Mouse (Mus musculus): ENCODE data around the gene Bcl9.

The Bcl9 gene

GRCm38 (mm10) chr3:97297553-97298432 is at the start of gene Bcl9:
TSS of gene Bcl9 (minus strand) at chr3:97297917.
- peak; percentile 83 for DNase-seq

GRCm38 (mm10) chr3:97339193-97339576 is 41.5 kb upstream of the Bcl9 start:
- DNase-seq: no peak

GRCm38 (mm10) chr3:97338522-97339192 is 40.9 kb upstream of the Bcl9 start:
- DNase-seq: peak; percentile 85

GRCm38 (mm10) chr3:97337306-97337705 is 39.6 kb upstream of the Bcl9 start:
- no peak for DNase-seq

- no peak for DNase-seq
Observed at GRCm38 (mm10) chr3:97336331-97336730, 38.6 kb upstream of the Bcl9 start.

GRCm38 (mm10) chr3:97334618-97335017 is 36.9 kb upstream of the Bcl9 start:
- DNase-seq: no peak

GRCm38 (mm10) chr3:97332172-97332571 is 34.5 kb upstream of the Bcl9 start:
- peak; percentile 51 for DNase-seq

- no peak for DNase-seq
Observed at GRCm38 (mm10) chr3:97327809-97328208, 30.1 kb upstream of the Bcl9 start.

- no peak for DNase-seq
Observed at GRCm38 (mm10) chr3:97327356-97327755, 29.6 kb upstream of the Bcl9 start.

- no peak for DNase-seq
Observed at GRCm38 (mm10) chr3:97325621-97326345, 28.1 kb upstream of the Bcl9 start.

GRCm38 (mm10) chr3:97324046-97324445 is 26.3 kb upstream of the Bcl9 start:
- no peak for DNase-seq

GRCm38 (mm10) chr3:97317302-97317701 is 19.6 kb upstream of the Bcl9 start:
- no peak for DNase-seq

GRCm38 (mm10) chr3:97313431-97313830 is 15.7 kb upstream of the Bcl9 start:
- no peak for DNase-seq

- DNase-seq: no peak
Observed at GRCm38 (mm10) chr3:97311998-97312397, 14.3 kb upstream of the Bcl9 start.

- no peak for DNase-seq
Observed at GRCm38 (mm10) chr3:97309748-97310536, 12.2 kb upstream of the Bcl9 start.

- DNase-seq: no peak
Observed at GRCm38 (mm10) chr3:97308440-97308839, 10.7 kb upstream of the Bcl9 start.

GRCm38 (mm10) chr3:97305907-97306306 is 8.2 kb upstream of the Bcl9 start:
- DNase-seq: no peak

- no peak for DNase-seq
Observed at GRCm38 (mm10) chr3:97301586-97301985, 3.9 kb upstream of the Bcl9 start.

- no peak for DNase-seq
Observed at GRCm38 (mm10) chr3:97300370-97300769, 2.7 kb upstream of the Bcl9 start.

GRCm38 (mm10) chr3:97299885-97300284 is 2.2 kb upstream of the Bcl9 start:
- DNase-seq: no peak

- DNase-seq: no peak
Observed at GRCm38 (mm10) chr3:97298856-97299465, 1.2 kb upstream of the Bcl9 start.

- DNase-seq: peak; percentile 54
Observed at GRCm38 (mm10) chr3:97296941-97297552, 670 bp downstream of the Bcl9 start.
